ENCODE assay signal across 9 mouse cellular contexts in genomic region chr13:58387948-58388347, GRCm38 (mm10). TPM values are rescaled to one million over a fixed set of nuclear protein-coding genes. Genes with fewer than 3 reads are reported as not detected.
DNase-seq lines count a peak whose midpoint lies in the region; ATAC-seq and TF ChIP-seq lines count a peak whose summit lies in the region.
"Had no signal": no experiment of that assay in that cellular context is flagged by ENCODE, and none has a peak within 500 bp of the region (broad histone marks: within the 10 kb centered on the region; RNA-seq: fewer than 3 reads in every experiment).

No protein-coding gene starts in this region.

- TF ChIP-seq EP300 in ES-Bruce4 (IDR thresholded peaks at IDR 0.05; ENCODE audit: insufficient read depth, low read depth, low read length) = no peak

- no peak overlapping the region for H3K9ac ChIP-seq in ES-Bruce4 (ENCODE audit: low read depth, poor library complexity, severe bottlenecking)
- H3K9ac ChIP-seq in heart, embryonic 16.5 days (ENCODE audit: low read length) = no peak overlapping the region
- H3K9ac ChIP-seq in liver, embryonic 15.5 days = peak overlapping the region; percentile 9; the same call in 1 of the 2 replicates
- H3K9ac ChIP-seq: heart, embryonic 13.5 days had no signal

- no peaks in the 10 kb centered on the region for H3K9me3 ChIP-seq in ES-Bruce4 (replicated peaks; ENCODE audit: control insufficient read depth, insufficient read depth, low read length, poor library complexity, severe bottlenecking)
- no peaks in the 10 kb centered on the region for H3K9me3 ChIP-seq in heart, embryonic 16.5 days (replicated peaks; ENCODE audit: control insufficient read depth, low read length)
- no peaks in the 10 kb centered on the region for H3K9me3 ChIP-seq in liver, embryonic 15.5 days (replicated peaks)
- H3K9me3 ChIP-seq: heart, embryonic 13.5 days had no signal

- DNase-seq in adrenal gland, postnatal 4 days (ENCODE audit: low spot score in 2 of 2) = peak; percentile 27 to 37
- DNase-seq in kidney, postnatal 36 days = peak; percentile 72 to 88
- DNase-seq in ovary, postnatal 14 days (ENCODE audit: low spot score) = peak; percentile 59
- DNase-seq in thymus, adult 2 months = peak; percentile 85

- no peak overlapping the region for H3K27ac ChIP-seq in ES-Bruce4 (ENCODE audit: insufficient read depth, low read length)
- H3K27ac ChIP-seq in heart, embryonic 16.5 days (ENCODE audit: low read length) = no peak overlapping the region
- no peak overlapping the region for H3K27ac ChIP-seq in liver, embryonic 15.5 days (replicated peaks)
- no peak overlapping the region for H3K27ac ChIP-seq in thymus, adult 2 months (ENCODE audit: control insufficient read depth, insufficient read depth, low read length)
- H3K27ac ChIP-seq: heart, embryonic 13.5 days had no signal

- peak; percentile 54 for TF ChIP-seq CTCF in ES-Bruce4 (IDR thresholded peaks at IDR 0.05; ENCODE audit: low read depth, low read length)
- no peak for TF ChIP-seq CTCF in thymus, adult 2 months (IDR thresholded peaks at IDR 0.05; ENCODE audit: borderline replicate concordance, control insufficient read depth, extremely low read depth, insufficient read depth, low read length, poor library complexity)

- 12% methylated on average over 7 of the region's 7 CpGs for WGBS in heart, embryonic 16.5 days
- WGBS in liver, embryonic 15.5 days (ENCODE audit: insufficient replicate concordance) = 16% methylated on average over 7 of the region's 7 CpGs
- WGBS in thymus, adult 2 months = 20% methylated on average over 7 of the region's 7 CpGs

- no peak for TF ChIP-seq POLR2A in ES-Bruce4 (IDR thresholded peaks at IDR 0.05; ENCODE audit: insufficient read depth, low read length)
- no peak for TF ChIP-seq POLR2A in thymus, adult 2 months (IDR thresholded peaks at IDR 0.05; ENCODE audit: control insufficient read depth, extremely low read depth, insufficient read depth, low read length, poor library complexity)

- no peak overlapping the region for H3K4me2 ChIP-seq in heart, embryonic 16.5 days (ENCODE audit: low read depth, low read length)
- H3K4me2 ChIP-seq in liver, embryonic 15.5 days = no peak overlapping the region
- H3K4me2 ChIP-seq: heart, embryonic 13.5 days had no signal

- peaks cover 21% of the 10 kb centered on the region for H3K36me3 ChIP-seq in ES-Bruce4 (ENCODE audit: control insufficient read depth, insufficient read depth, low read length, poor library complexity, severe bottlenecking)
- peaks cover 17% of the 10 kb centered on the region for H3K36me3 ChIP-seq in heart, embryonic 16.5 days (ENCODE audit: control insufficient read depth, insufficient read depth)
- peaks cover 30% of the 10 kb centered on the region for H3K36me3 ChIP-seq in liver, embryonic 15.5 days (replicated peaks)
- H3K36me3 ChIP-seq in thymus, adult 2 months (ENCODE audit: control insufficient read depth, insufficient read depth, low read length) = peaks cover 24% of the 10 kb centered on the region

- peak; percentile 69 for ATAC-seq in erythroblast, adult 5-6 weeks (replicated peaks; ENCODE audit: low FRiP score, poor library complexity, severe bottlenecking)
- 0 out of 2 replicates have a peak, but pooled peaks have one; percentile 18 for ATAC-seq in heart, embryonic 16.5 days (replicated peaks; ENCODE audit: extremely low read depth, insufficient read depth, low FRiP score)
- ATAC-seq in liver, embryonic 15.5 days (ENCODE audit: insufficient read depth) = no peak

- no peaks in the 10 kb centered on the region for H3K27me3 ChIP-seq in ES-Bruce4 (ENCODE audit: control insufficient read depth, insufficient read depth, low read length, poor library complexity, severe bottlenecking)
- no peaks in the 10 kb centered on the region for H3K27me3 ChIP-seq in heart, embryonic 16.5 days (ENCODE audit: control insufficient read depth, insufficient read depth, low read length)
- no peaks in the 10 kb centered on the region for H3K27me3 ChIP-seq in liver, embryonic 15.5 days
- H3K27me3 ChIP-seq in thymus, adult 2 months (ENCODE audit: control insufficient read depth, insufficient read depth, low read length) = no peaks in the 10 kb centered on the region
- H3K27me3 ChIP-seq: heart, embryonic 13.5 days had no signal

- no peaks in the 10 kb centered on the region for H3K4me1 ChIP-seq in ES-Bruce4 (ENCODE audit: control insufficient read depth, insufficient read depth, low read length)
- H3K4me1 ChIP-seq in heart, embryonic 16.5 days (ENCODE audit: control insufficient read depth, insufficient read depth, low read length) = peaks cover 13% of the 10 kb centered on the region; the same call in 1 of the 2 replicates
- peaks cover 25% of the 10 kb centered on the region for H3K4me1 ChIP-seq in liver, embryonic 15.5 days (replicated peaks)
- H3K4me1 ChIP-seq in thymus, adult 2 months (replicated peaks; ENCODE audit: control insufficient read depth, insufficient read depth, low read length) = peaks cover 8% of the 10 kb centered on the region

- no peak overlapping the region for H3K4me3 ChIP-seq in ES-Bruce4 (ENCODE audit: low read depth, low read length)
- H3K4me3 ChIP-seq in heart, embryonic 16.5 days (ENCODE audit: low read length) = no peak overlapping the region
- no peak overlapping the region for H3K4me3 ChIP-seq in liver, embryonic 15.5 days (replicated peaks)
- no peak overlapping the region for H3K4me3 ChIP-seq in thymus, adult 2 months (ENCODE audit: control insufficient read depth, insufficient read depth, low read length)
- H3K4me3 ChIP-seq: heart, embryonic 13.5 days had no signal

RNA-seq across cellular contexts. Expression of gene 2210016F16Rik, which starts 2.9 kb away (rescaled TPM):
- polyA plus RNA-seq in ES-Bruce4 (2011; ENCODE audit: insufficient read depth, insufficient read length, low read depth, missing spikeins) = 5.8 and 7.1 TPM in 2 replicates
- 10 to 100 TPM; 21.9 to 24.1 TPM for total RNA-seq in adrenal gland, postnatal 4 days (2021)
- total RNA-seq in erythroblast, adult 5-6 weeks (2015; ENCODE audit: low replicate concordance) = 4.8 and 6.7 TPM in 2 replicates
- total RNA-seq in erythroblast, adult 5-6 weeks (2017; ENCODE audit: low replicate concordance) = 2.2 and 3.1 TPM in 2 replicates
- 29.5 and 32.1 TPM in 2 replicates for polyA plus RNA-seq in heart, embryonic 16.5 days (2015; fragmentation: Nextera tagmentation; extraction: Ambion mirVana)
- polyA plus RNA-seq in liver, embryonic 15.5 days (2015; fragmentation: Nextera tagmentation; extraction: Ambion mirVana) = 17.5 and 18.5 TPM in 2 replicates
- polyA plus RNA-seq in thymus, adult 2 months (2012; rRNA removed) = 27.9 and 31.7 TPM in 2 replicates

RNA-seq across cellular contexts. Expression of gene Rmi1, which starts 14.1 kb away (rescaled TPM):
- 31.3 and 31.7 TPM in 2 replicates for polyA plus RNA-seq in ES-Bruce4 (2011; ENCODE audit: insufficient read depth, insufficient read length, low read depth, missing spikeins)
- total RNA-seq in adrenal gland, postnatal 4 days (2021) = 10 to 100 TPM; 23.2 to 24.8 TPM
- 12.7 and 15.8 TPM in 2 replicates for total RNA-seq in erythroblast, adult 5-6 weeks (2015; ENCODE audit: low replicate concordance)
- 10.2 and 10.5 TPM in 2 replicates for total RNA-seq in erythroblast, adult 5-6 weeks (2017; ENCODE audit: low replicate concordance)
- 19.4 and 21.9 TPM in 2 replicates for polyA plus RNA-seq in heart, embryonic 16.5 days (2015; fragmentation: Nextera tagmentation; extraction: Ambion mirVana)
- polyA plus RNA-seq in liver, embryonic 15.5 days (2015; fragmentation: Nextera tagmentation; extraction: Ambion mirVana) = 12.4 and 14.0 TPM in 2 replicates
- 16.9 and 17.3 TPM in 2 replicates for polyA plus RNA-seq in thymus, adult 2 months (2012; rRNA removed)

RNA-seq across cellular contexts. Expression of gene Hnrnpk, which starts 15.2 kb away (rescaled TPM):
- polyA plus RNA-seq in ES-Bruce4 (2011; ENCODE audit: insufficient read depth, insufficient read length, low read depth, missing spikeins) = 2,168 and 2,237 TPM in 2 replicates
- 1,000 to 10,000 TPM; 1,032 to 1,080 TPM for total RNA-seq in adrenal gland, postnatal 4 days (2021)
- total RNA-seq in erythroblast, adult 5-6 weeks (2015; ENCODE audit: low replicate concordance) = 213 and 264 TPM in 2 replicates
- 500 and 598 TPM in 2 replicates for total RNA-seq in erythroblast, adult 5-6 weeks (2017; ENCODE audit: low replicate concordance)
- 956 and 1,061 TPM in 2 replicates for polyA plus RNA-seq in heart, embryonic 16.5 days (2015; fragmentation: Nextera tagmentation; extraction: Ambion mirVana)
- polyA plus RNA-seq in liver, embryonic 15.5 days (2015; fragmentation: Nextera tagmentation; extraction: Ambion mirVana) = 498 and 561 TPM in 2 replicates
- polyA plus RNA-seq in thymus, adult 2 months (2012; rRNA removed) = 379 and 419 TPM in 2 replicates

RNA-seq across cellular contexts. Expression of gene Kif27, which starts 29.0 kb away (rescaled TPM):
- 1.4 and 2.2 TPM in 2 replicates for polyA plus RNA-seq in ES-Bruce4 (2011; ENCODE audit: insufficient read depth, insufficient read length, low read depth, missing spikeins)
- total RNA-seq in adrenal gland, postnatal 4 days (2021) = 1 to 10 TPM; 2.2 to 2.6 TPM
- not detected in 2 replicates for total RNA-seq in erythroblast, adult 5-6 weeks (2015; ENCODE audit: low replicate concordance)
- not detected in 2 replicates for total RNA-seq in erythroblast, adult 5-6 weeks (2017; ENCODE audit: low replicate concordance)
- 0.30 and 0.35 TPM in 2 replicates for polyA plus RNA-seq in heart, embryonic 16.5 days (2015; fragmentation: Nextera tagmentation; extraction: Ambion mirVana)
- 0.12 and 0.14 TPM in 2 replicates for polyA plus RNA-seq in liver, embryonic 15.5 days (2015; fragmentation: Nextera tagmentation; extraction: Ambion mirVana)
- 0.07 TPM in 1 of 2 replicates, not detected in the other for polyA plus RNA-seq in thymus, adult 2 months (2012; rRNA removed)

Comparison
In these comparisons a context has a peak if more than half of its experiments do, and no peak if none do; other contexts are left out.
1. DNase-seq: peak in every context shown above with its lines; median percentile 85 in thymus, adult 2 months; 80 in kidney, postnatal 36 days; 59 in ovary, postnatal 14 days; 32 in adrenal gland, postnatal 4 days.